Mouse (Mus musculus) kidney, adult 2 months (tissue): ENCODE results near the gene Gm28047.

Experiments used
- CTCF ChIP-seq: fragments of 200-500 bp; conservative IDR thresholded peaks from 2 replicates; pipeline ENCODE4 v1.5.1; 2011; ENCODE audit warnings: low read depth, mild to moderate bottlenecking, control low read depth, low read length, moderate library complexity, mixed read lengths; ENCODE audit not compliant: insufficient read depth, insufficient read length
- POLR2A ChIP-seq: fragments of 200-500 bp; IDR thresholded peaks from one replicate; pipeline ENCODE4 v1.6.1; 2011; ENCODE audit warnings: low read depth, low read length, control low read depth

DNA sequence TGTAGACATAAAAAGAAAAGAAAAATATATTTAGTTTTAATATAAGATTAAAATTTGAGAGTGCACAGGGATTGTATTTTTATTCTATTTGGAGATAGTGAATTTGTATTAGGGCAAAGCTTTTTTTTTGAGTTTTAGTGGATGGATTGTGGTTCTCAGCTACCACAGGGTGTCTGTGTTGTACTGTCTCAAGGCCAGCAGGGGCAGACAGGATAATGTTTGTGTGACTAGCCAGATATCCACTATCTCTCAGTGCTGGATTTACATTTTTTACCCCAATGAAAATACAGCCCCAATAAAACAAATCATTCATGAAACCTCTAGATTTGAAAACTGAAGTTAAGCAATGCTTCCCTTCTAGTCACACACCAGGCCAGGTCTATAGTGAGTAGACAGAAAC, 67.3 kb downstream of the Gm28047 start:
- no peak for TF ChIP-seq POLR2A
- no peak for TF ChIP-seq CTCF
